In genomic region chr7:140956556-140956869, GRCm38 (mm10) we compare ENCODE assay signal across 9 mouse cellular contexts. TPM values are rescaled to one million over a fixed set of nuclear protein-coding genes. Genes with fewer than 3 reads are reported as not detected.
DNase-seq lines count a peak whose midpoint lies in the region; ATAC-seq and TF ChIP-seq lines count a peak whose summit lies in the region.
"Had no signal": no experiment of that assay in that cellular context is flagged by ENCODE, and none has a peak within 500 bp of the region (broad histone marks: within the 10 kb centered on the region; RNA-seq: fewer than 3 reads in every experiment).

No protein-coding gene starts in this region.

- ATAC-seq in limb, embryonic 15.5 days (ENCODE audit: insufficient number of reproducible peaks, low FRiP score, low TSS enrichment, low read depth), result no peak
- no peak for ATAC-seq in megakaryocyte progenitor cell, adult 5-6 weeks (replicated peaks; ENCODE audit: poor library complexity)

- H3K4me3 ChIP-seq in E14TG2a.4 (replicated peaks; ENCODE audit: low read length), result peak overlapping the region; percentile 93
- H3K4me3 ChIP-seq in limb, embryonic 15.5 days, result peak overlapping the region; percentile 60

- 17% methylated on average over 6 of the region's 6 CpGs for WGBS in limb, embryonic 15.5 days

- H3K4me2 ChIP-seq in limb, embryonic 15.5 days, result peak overlapping the region; percentile 79

- peaks cover 32% of the 10 kb centered on the region for H3K36me3 ChIP-seq in E14TG2a.4 (ENCODE audit: insufficient read depth, low read length)
- H3K36me3 ChIP-seq in limb, embryonic 15.5 days, result peaks cover 4% of the 10 kb centered on the region; the same call in 1 of the 2 replicates

- TF ChIP-seq CTCF in E14TG2a.4 (conservative IDR thresholded peaks at IDR 0.05; ENCODE audit: low read length), result no peak

- H3K4me1 ChIP-seq in E14TG2a.4 (replicated peaks; ENCODE audit: low read depth, low read length), result peaks cover 80% of the 10 kb centered on the region
- H3K4me1 ChIP-seq in limb, embryonic 15.5 days, result peaks cover 46% of the 10 kb centered on the region

- no peaks in the 10 kb centered on the region for H3K27me3 ChIP-seq in E14TG2a.4 (ENCODE audit: insufficient read depth, low read length)
- no peaks in the 10 kb centered on the region for H3K27me3 ChIP-seq in limb, embryonic 15.5 days

- H3K9me3 ChIP-seq in E14TG2a.4 (ENCODE audit: low read length), result no peaks in the 10 kb centered on the region
- H3K9me3 ChIP-seq in limb, embryonic 15.5 days, result no peaks in the 10 kb centered on the region

- peak; percentile 22 for DNase-seq in kidney, adult 9 months
- DNase-seq in kidney, adult 18-20 months, result no peak
- peak; percentile 43 for DNase-seq in ZHBTc4 (ENCODE audit: low read depth, low spot score)
- no peak for DNase-seq in urinary bladder, postnatal 10 days (ENCODE audit: low spot score)
- DNase-seq: cerebellum, adult 18-20 months had no signal

- H3K9ac ChIP-seq in limb, embryonic 15.5 days, result no peak overlapping the region

- H3K27ac ChIP-seq in limb, embryonic 15.5 days, result peak overlapping the region; percentile 99

RNA-seq across cellular contexts. Expression of gene Ifitm2, which starts 0.7 kb away (rescaled TPM):
- 1,488 and 1,547 TPM in 2 replicates for polyA plus RNA-seq in limb, embryonic 15.5 days (2015; fragmentation: Nextera tagmentation; extraction: Ambion mirVana)
- 577 and 637 TPM in 2 replicates for total RNA-seq in megakaryocyte progenitor cell, adult 5-6 weeks (2015)
- total RNA-seq in megakaryocyte progenitor cell, adult 5-6 weeks (2017), result 287 and 322 TPM in 2 replicates

RNA-seq across cellular contexts. Expression of gene Gm45717, which starts 0.8 kb away (rescaled TPM):
- 0.47 TPM in 1 of 2 replicates, not detected in the other for polyA plus RNA-seq in limb, embryonic 15.5 days (2015; fragmentation: Nextera tagmentation; extraction: Ambion mirVana)
- total RNA-seq in megakaryocyte progenitor cell, adult 5-6 weeks (2015), result not detected in 2 replicates
- 1.1 TPM in 1 of 2 replicates, not detected in the other for total RNA-seq in megakaryocyte progenitor cell, adult 5-6 weeks (2017)
- total RNA-seq: left cerebral cortex, postnatal 25 days had no signal

RNA-seq across cellular contexts. Expression of gene Ifitm5, which starts 6.4 kb away (rescaled TPM):
- 46.1 and 62.9 TPM in 2 replicates for polyA plus RNA-seq in limb, embryonic 15.5 days (2015; fragmentation: Nextera tagmentation; extraction: Ambion mirVana)
- 0.83 and 1.1 TPM in 2 replicates for total RNA-seq in megakaryocyte progenitor cell, adult 5-6 weeks (2015)
- not detected in 2 replicates for total RNA-seq in megakaryocyte progenitor cell, adult 5-6 weeks (2017)
- total RNA-seq: left cerebral cortex, postnatal 25 days had no signal

RNA-seq across cellular contexts. Expression of gene Ifitm1, which starts 10.5 kb away (rescaled TPM):
- polyA plus RNA-seq in limb, embryonic 15.5 days (2015; fragmentation: Nextera tagmentation; extraction: Ambion mirVana), result 71.7 and 74.6 TPM in 2 replicates
- 57.8 and 89.8 TPM in 2 replicates for total RNA-seq in megakaryocyte progenitor cell, adult 5-6 weeks (2015)
- 33.7 and 37.5 TPM in 2 replicates for total RNA-seq in megakaryocyte progenitor cell, adult 5-6 weeks (2017)

RNA-seq across cellular contexts. Expression of gene Pgghg, which starts 15.3 kb away (rescaled TPM):
- polyA plus RNA-seq in limb, embryonic 15.5 days (2015; fragmentation: Nextera tagmentation; extraction: Ambion mirVana), result 23.1 and 24.9 TPM in 2 replicates
- 5.1 and 7.3 TPM in 2 replicates for total RNA-seq in megakaryocyte progenitor cell, adult 5-6 weeks (2015)
- 8.2 and 9.0 TPM in 2 replicates for total RNA-seq in megakaryocyte progenitor cell, adult 5-6 weeks (2017)

Comparison
In these comparisons a context has a peak if more than half of its experiments do, and no peak if none do; other contexts are left out.
1. DNase-seq: peak in kidney, adult 9 months (single experiment) and ZHBTc4 (single experiment); none in kidney, adult 18-20 months (single experiment) and urinary bladder, postnatal 10 days (single experiment).